Mouse (Mus musculus) left cerebral cortex, postnatal 14 days (tissue): ENCODE results near the gene AC109138.7. TPM values are rescaled to one million over a fixed set of nuclear protein-coding genes. Genes with fewer than 3 reads are reported as not detected.

Experiments
- DNase-seq, 2 experiments: peaks; one replicate each; pipeline ENCODE4 v3.0.0; 2021 to 2022; ENCODE audit warnings: low spot score in 2 of 2, mixed read lengths in 1 of 2
- intact Hi-C: fragments of 180-260 bp; cut with DNase I; formaldehyde crosslinking; loops from one replicate; pipeline ENCODE4 v1.15.1; 2025
- long read RNA-seq, 2 experiments: library from polyadenylated mRNA; stranded (forward); transcript quantifications; one replicate each; pipeline ENCODE4 v2.0.0; 2021
- total RNA-seq, 2 experiments: library from RNA; stranded (reverse); gene quantifications; 2 replicates each; pipeline ENCODE4 v1.2.3; 2021

The AC109138.7 gene
- not detected for total RNA-seq
- long read RNA-seq, experiment 1 = 0 reads
- long read RNA-seq, experiment 2 = 0 reads

DNA sequence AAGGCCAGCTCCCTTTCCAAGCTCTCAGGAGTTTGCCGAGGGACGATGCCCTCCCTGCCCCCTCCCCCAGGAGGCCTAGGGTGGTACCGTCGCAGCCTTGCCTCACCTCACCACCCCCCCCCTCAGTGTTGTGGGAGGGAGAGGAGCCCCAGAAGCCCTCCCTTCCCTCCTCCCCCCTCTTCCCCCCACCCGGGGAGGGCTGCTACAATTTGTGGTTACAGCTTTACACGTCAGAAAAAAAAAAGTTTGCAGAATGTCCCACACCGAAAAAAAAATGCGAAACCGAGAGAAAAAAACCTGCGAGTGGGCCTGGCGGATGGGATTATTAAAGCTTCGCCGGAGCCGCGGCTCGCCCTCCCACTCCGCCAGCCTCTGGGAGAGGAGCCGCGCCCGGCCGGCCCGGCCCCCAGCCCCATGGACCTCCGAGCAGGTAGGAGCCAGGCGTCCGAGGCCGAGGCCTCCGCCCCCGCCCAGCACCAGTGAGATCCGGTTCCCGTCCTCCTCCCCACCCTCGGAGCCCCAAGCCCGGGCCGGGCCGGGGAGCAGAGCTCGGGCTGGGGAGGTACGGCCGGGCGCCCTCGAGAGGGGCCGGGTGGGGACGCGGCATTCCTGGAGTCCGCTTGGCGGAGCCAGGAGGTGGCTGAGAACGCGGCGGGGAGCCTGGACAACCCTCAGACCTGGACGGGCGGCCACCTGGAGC, at the start of gene AC109138.7, which contains the start of gene Clcf1:
AC109138.7 (plus strand) TSS at position 287 of the 700 bp plus-strand sequence.
Clcf1 (plus strand) TSS at position 168 of the 700 bp plus-strand sequence.
- DNase-seq = no peak
- intact Hi-C loops = no loop called here

DNA sequence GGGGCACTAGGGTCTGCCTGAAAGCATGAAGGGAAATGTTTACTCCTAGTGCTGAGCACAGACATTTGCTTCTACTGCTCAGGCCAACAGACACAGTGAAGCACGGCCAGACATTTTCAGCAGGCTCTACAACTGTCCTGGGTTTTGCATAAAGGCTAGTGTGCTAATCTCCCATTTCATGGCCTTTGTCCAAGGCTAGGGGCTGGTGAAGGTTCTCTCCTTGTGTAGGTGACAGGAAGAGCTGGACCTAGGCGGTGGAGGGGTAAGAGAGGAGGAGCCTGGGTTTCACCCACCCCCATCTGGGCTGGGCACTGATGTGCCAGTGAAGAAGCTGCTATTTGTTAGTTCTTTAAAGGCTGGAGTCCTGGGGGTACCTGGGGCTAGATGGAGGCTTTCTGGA, 49.4 kb upstream of the AC109138.7 start:
- no peak for DNase-seq
- intact Hi-C loops = no loop called here

DNA sequence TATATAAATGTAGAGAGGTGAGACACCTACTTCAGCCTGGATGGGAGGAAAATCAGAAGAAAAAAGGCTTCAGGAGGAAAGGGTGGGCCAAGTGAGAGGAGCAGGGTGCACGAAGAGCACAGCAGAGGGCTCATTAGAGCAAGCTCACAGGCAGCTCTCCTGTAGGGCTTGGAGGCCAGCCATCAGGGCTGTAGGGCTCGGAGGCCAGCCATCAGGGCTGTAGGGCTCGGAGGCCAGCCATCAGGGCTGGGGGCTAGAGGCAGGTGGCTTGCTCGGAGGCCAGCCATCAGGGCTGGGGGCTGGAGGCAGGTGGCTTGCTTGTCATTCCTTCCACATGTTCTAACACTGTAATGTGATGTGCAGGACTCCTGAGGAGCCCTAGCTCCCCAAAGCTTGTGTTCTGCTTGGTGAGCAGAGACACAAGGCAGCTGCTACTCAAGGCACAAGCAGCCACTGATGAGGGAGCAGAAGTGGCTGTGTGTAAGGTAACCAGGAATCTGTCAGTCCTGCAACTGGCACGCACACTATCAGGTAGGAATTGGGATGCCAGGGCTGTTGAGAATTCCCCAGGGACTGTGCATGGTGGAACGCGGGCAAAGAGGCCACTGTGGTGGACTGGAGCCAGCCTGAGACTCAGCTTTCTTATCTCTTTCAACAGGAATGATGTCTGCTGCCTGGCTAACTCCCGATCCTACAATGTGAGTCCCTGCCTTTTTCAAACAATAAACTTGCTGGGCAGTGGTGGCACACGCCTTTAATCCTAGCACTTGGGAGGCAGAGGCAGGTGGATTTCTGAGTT, 47.3 kb upstream of the AC109138.7 start:
- no peak for DNase-seq
- intact Hi-C loops = no loop called here

DNA sequence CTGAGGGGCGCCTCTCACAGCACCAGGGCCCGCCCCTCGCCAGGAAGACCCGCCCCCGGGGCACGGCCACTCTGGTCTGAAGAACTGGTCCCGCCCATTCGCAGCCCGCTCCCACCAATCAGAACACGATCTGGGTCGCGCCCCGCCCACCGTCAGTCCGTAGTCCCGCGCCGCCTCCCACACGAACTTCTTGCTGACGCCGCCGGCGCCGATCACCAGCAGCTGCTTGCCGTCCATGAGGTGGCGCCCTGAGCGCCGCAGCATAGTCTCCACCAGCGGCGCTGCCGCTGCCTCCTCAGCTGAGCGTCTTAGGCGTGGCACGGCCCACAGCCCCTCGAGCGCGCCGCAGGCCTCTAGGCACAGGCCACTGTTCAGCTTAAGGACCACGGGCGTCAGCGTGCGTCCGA, 44.8 kb upstream of the AC109138.7 start:
- intact Hi-C loops = loop anchor here (1.0 kb wide), 1 partner anchor 23 kb away; the partner anchor contains the start of gene Ppp1ca
- DNase-seq = peak; percentile 99 to 100

DNA sequence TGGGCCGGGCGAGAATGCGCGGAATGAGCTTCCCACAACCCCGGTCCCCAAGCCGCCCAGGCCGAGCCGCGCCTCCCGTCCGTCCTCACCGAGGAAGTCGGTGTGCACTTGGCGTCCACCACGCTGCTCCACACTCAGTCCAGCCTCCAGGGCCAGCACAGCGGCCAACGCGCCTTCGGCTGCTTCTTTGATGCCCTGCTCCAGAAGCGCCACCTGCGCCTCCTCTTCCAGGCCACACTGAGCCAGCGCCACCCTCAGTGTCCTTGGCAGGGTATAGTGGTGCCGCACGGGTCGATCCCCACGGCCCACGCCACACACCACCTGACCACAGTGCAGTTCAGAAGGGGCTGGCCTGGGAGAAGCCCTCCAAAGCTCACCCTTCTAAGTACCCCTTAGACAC, 44.3 kb upstream of the AC109138.7 start:
- DNase-seq = no peak
- intact Hi-C loops = loop anchor here (1.0 to 5.0 kb wide), 2 partner anchors 22 to 57 kb away; partner anchors contain the start of gene Ppp1ca

DNA sequence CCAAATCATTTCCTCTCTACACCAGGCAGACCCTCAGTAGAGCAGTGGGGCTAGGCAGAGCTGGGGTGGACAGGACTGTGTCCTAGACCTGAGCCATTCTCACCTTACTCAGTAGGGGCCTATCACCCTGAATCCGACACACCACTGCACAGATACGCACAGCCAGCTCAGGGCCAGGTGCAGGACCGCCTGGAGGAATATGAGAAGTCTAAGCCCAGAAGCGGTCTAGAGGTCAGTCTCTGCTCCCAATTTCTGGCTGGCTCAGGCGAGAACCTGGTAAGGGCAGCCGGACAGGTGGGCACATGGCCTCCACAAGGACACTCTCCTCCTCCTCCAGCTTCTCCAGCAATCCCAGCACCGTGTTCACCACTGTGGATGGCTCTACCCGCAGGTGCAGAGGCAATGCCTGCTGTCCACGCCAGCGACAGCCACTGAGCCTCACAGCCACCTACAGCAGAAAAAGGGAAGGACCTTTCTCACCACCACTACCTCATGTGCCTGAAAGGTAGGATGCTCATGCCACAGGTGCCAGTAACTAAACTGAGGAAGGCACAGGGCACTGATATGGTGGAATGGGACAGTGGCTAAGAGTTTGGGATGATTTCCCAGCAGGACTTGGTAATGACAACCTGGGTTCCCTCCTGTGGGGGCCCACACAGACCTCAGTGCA, 43.3 kb upstream of the AC109138.7 start:
- intact Hi-C loops = loop anchor here (5.0 kb wide), 1 partner anchor 56 kb away; no protein-coding TSS in a partner anchor
- no peak for DNase-seq

DNA sequence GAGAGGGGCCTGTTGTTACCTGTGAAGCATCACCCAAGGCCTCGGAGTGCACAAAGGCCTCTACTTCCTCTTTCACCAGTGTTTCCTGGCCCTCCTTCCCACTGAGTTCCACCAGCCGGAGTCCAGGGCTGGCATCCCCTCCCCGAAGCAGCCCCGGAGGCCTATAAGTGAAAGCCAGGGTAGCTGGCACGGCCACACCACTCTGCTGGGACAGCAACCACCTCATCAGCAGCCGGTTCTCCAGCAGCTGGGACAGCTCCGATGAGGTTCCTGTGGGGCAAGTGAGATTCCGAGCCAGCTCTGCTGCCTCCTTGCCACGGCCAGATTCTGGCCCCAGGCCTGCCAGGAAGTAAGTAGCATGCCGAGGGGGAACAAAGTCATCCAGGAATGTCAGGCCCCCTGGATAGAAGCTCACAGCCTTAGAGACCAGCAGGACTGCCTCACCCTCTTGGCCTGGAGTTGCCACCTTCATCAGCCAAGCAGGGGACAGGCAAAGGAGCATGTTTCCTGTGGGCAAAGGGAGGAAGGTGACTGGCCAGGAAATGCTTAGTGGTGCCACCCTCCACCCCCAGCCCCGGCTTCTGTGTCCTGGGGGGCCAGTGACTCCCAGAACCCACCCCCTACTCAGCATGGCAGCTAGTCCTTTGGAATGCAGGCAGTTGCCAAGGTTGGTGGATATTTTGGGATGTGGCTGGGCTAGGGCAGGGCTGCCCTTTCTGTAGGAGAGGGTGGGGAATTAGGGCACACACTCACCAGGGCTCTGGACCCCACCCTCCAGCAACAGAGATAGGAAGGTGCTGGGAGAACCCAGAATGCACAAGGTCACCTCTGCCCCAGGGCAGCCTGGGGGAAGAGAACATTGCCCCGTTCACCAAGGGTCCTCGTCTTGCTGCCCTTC, 42.5 kb upstream of the AC109138.7 start:
- intact Hi-C loops = loop anchor here (5.0 kb wide), 1 partner anchor 56 kb away; no protein-coding TSS in a partner anchor
- no peak for DNase-seq

DNA sequence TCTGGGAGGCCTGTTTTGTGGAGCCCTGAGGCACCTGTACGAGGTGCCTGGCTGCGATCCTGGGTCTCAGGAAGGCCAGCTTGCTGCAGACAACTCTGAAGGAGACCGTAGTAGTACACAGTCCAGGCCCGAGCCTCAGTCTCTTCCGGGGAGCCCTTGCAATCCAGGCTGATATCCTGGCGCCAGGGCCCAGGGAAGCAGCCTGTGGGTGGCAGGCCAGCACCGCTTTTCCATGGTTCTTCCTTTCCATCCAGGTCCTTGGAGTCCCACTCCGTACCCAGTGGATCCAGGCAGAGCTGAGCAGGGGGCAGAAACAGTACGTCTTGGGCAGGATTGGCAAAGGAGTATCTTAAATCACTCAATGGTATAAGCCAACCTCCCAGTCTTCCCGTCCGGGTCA, 41.2 kb upstream of the AC109138.7 start:
- intact Hi-C loops = loop anchor here (5.0 kb wide), 1 partner anchor 54 kb away; no protein-coding TSS in a partner anchor
- DNase-seq = no peak

DNA sequence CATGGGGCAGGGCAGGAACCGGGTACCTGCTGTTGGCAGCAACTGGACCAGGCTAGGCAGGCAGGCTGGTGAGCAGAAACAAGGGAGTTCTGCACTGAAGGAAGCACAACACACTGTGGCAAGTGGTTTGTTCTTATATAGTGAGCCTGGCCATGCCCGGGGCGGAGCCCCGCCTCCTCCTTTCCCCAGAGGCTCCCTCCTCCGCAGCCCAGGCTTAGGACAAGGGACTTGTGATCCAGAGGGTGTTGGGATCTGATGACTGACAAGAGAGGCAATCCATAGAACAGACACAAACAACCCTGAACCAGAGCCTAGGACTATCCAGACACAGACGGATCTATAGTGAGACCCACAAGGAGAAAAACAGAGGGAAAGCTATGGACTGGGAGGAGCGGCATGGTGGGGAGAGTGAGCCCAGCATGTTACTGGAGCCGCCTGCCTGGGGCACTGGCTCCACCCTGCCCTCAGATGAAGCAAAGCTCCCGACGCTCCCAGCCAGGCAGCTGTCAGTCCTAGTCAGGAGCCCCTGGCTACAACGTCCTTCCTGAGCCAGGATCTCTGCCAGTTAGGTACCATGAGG, 38.7 kb upstream of the AC109138.7 start, which contains the start of gene Carns1:
Carns1 (minus strand) TSS at position 112 of the 580 bp plus-strand sequence.
- DNase-seq = no peak
- intact Hi-C loops = no loop called here

DNA sequence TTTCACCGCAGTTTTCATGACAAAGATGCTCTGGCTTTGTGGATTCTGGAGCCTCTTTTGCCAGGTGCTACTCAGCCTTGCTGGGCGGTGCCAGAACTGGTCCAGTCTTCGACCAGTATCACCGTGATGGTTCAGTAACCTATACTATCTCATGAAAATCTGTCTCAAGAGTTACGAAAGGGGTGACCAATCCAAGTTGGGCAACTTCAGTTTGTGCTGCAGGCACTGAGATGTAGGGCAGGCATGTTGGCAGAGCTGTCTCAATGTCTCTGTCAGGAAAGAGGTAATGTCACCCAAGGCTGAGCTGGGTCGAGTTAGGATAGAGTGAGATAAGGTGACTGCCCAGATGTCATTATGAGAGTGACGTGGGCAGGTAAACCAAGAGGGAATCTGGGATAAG, 33.7 kb upstream of the AC109138.7 start:
- no peak for DNase-seq
- intact Hi-C loops = no loop called here

DNA sequence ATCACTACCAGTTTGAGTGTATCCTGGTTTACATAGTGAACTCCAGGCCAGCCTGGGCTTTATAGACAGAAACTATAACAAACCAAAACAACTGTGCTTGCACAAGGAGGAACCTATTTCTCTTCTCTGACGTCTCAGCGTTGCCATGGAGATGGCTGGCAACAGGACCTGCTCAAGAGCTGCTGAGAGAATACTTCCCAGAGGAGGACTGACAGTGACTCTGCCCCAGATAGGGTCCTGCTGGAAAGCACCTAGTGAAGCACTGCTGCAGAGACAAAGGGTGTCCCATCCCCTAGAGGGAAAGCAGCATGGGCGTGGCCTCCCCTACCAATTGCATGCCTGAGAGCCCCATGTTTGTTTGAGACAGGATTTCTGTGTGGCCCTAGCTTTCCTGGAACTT, 32.3 kb upstream of the AC109138.7 start:
- DNase-seq = peak; percentile 82 to 86
- intact Hi-C loops = no loop called here

DNA sequence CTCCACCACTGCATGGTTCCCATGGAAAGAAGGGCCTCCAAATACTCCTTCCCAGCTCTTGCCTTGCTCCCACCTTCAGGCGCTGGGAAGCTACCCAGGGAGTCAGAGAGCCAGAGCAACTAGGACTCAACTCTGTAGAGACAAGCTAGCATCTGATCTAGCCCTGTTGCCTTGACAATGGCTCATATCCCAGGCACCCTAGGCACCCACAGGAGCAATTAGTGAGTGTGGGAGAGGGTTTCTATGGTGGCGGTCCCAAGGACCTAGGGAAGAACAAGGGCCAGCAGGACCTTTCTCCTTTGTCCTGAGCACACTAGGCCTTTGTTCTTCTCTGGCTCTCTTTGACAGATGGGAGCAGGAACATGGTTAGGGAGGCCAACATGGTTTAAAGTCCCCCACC, 30.5 kb upstream of the AC109138.7 start:
- intact Hi-C loops = no loop called here
- DNase-seq = no peak

DNA sequence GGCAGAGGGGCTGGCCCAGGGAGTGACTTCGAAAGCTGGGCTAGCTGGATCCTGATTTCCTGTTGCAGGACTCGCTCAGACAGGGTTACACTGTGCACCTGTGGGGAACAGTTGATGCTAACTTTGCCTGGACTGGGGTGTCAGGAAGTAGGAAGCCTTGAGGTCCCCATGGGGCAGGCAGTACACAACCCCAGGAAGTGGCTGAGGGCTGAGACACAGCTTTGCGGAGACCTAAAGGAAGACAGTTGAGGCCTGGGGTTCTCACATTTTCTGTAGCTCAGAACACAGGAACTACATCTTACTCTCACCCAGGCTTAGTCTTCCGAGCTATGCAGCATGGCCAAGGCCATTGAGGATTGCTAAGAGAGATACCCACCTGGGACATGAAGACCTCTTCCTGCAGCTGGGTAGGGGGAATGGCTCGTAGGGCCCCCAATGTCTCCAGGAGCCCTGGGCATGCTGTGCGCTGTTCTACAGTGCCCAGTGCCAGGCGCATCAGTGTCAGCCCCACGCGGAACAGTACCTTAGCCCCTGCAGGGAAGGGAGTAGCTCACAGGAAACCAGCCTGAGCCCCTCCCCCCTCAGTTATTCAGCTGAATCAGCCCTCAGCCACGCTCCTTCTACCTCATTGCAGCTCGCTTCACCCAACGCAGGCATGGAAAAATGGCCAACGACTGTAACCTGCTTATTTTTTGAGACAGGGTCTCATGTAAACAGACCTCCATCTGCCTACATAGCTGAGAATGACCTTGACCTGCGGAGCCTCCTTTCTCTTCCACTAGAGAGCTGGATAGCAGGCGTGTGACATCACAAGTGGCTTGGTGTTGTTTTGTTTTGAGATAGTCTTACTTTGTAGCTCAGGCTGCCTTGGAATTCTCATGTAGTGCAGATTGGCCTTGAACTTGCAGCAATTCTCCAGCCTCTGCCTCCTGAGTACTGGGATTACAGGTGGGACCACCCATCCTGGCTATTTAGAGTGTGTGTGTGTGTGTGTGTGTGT, 28.9 kb upstream of the AC109138.7 start:
- intact Hi-C loops = no loop called here
- no peak for DNase-seq

DNA sequence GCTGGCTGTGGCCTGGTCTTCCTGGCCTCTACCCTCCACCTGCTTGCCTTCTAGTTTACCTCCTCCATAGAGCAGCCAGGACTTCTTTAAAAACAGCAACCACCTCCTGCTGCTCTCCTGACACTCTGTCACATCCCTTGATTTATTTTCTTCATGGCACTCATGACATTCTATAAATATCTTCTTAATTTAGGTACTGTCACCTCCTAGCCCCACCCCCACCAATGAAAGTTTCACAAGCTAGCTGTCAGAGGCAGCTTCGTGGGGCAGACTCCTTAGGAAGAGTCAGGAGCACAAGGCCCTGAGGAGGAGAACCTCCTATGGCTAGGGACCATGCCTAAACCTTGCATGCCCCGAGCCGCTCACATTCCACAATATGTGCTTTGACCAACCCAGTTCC, 26.9 kb upstream of the AC109138.7 start:
- DNase-seq = no peak
- intact Hi-C loops = no loop called here

DNA sequence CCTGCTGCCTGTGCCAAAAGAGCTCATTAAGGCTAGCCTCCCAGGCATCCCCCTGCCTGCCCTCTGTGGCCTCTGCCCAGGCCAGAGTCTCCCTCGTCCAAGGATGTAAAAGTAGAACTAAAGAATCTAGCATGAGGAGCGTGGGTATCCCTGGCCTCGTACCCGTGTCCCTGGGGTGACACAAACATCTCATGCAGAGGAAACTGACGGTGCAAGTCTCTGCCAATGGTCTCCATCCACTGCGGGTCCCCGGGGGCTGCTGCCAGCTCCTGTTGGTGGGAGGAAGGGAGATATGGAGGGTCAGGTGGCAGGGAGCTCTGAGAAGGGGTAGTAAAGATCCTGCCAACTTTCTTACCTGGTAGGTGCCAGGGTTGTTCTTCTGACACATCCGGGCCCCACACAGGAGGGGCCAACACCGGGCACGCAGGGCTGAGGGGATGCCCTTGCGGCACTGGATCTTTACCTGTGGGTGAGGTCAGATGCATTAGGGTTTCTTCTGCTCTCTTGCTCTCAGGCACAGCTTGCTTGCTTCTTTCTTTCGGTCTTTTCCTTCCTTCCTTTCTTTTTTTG, 25.0 kb upstream of the AC109138.7 start:
- intact Hi-C loops = no loop called here
- DNase-seq = no peak

DNA sequence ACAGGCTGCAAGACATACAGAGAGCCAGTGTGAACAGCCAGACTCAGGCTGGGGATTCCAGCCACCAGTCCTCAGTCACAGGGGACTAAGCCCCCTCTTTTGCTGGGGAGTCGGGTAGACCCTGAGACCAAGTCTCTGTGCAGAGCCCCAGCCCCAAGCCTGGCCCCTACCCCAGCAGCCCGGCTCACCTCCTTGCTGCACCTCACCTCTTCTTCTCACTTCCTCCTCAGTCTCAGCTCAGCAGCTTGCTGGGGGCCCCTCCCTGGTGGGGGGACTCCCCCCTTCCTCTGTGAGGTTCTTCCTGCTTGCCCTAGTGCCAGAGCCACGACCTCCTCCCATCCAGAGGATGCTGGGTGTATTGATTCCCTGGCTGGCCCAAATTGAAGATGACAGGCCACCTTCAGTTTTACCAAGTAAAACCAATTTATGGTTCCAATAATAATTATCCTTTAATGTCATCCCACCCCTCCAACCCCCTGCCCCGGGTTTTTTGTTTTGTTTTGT, 23.3 kb upstream of the AC109138.7 start, which contains the start of gene Tbc1d10c:
Tbc1d10c (minus strand) TSS at position 454 of the 504 bp plus-strand sequence.
- intact Hi-C loops = no loop called here
- DNase-seq = no peak
